Mouse (Mus musculus) midbrain, embryonic 16.5 days (tissue): ENCODE measurements around the gene Dnaja2. TPM values are rescaled to one million over a fixed set of nuclear protein-coding genes. Genes with fewer than 3 reads are reported as not detected.

Source experiments
- ATAC-seq: fragments of 200-750 bp; cut with Nextera tagmentation; 2 replicates; pipeline ENCODE4 v1.8.0; 2017; ENCODE audit warnings: moderate TSS enrichment
- H3K27ac ChIP-seq: fragments of 300-500 bp; sonication (generic); 2 replicates; pipeline ENCODE4 v1.5.1; 2014; ENCODE audit warnings: mild to moderate bottlenecking, low read length, mixed read lengths
- H3K27me3 ChIP-seq: fragments of 300-500 bp; sonication (generic); 2 replicates; pipeline ENCODE4 v1.6.1; 2014; ENCODE audit warnings: low read depth, low read length, mixed read lengths; ENCODE audit not compliant: control insufficient read depth, insufficient read depth
- H3K36me3 ChIP-seq: fragments of 300-500 bp; sonication (generic); 2 replicates; pipeline ENCODE4 v1.6.1; 2014; ENCODE audit warnings: mild to moderate bottlenecking, low read length, moderate library complexity, mixed read lengths; ENCODE audit not compliant: control insufficient read depth, insufficient read depth
- H3K4me1 ChIP-seq: fragments of 300-500 bp; sonication (generic); 2 replicates; pipeline ENCODE4 v1.6.1; 2014; ENCODE audit warnings: mild to moderate bottlenecking, low read length, mixed read lengths; ENCODE audit not compliant: control insufficient read depth, insufficient read depth
- H3K4me2 ChIP-seq: fragments of 300-500 bp; sonication (generic); 2 replicates; pipeline ENCODE4 v1.6.1; 2014; ENCODE audit warnings: mild to moderate bottlenecking, low read length, mixed read lengths
- H3K4me3 ChIP-seq: fragments of 300-500 bp; sonication (generic); 2 replicates; pipeline ENCODE4 v1.5.1; 2014; ENCODE audit warnings: low read depth, mild to moderate bottlenecking, low read length, moderate library complexity, mixed read lengths
- H3K9ac ChIP-seq: fragments of 300-500 bp; sonication (generic); 2 replicates; pipeline ENCODE4 v1.6.1; 2014; ENCODE audit warnings: low read depth, low read length, mixed read lengths
- H3K9me3 ChIP-seq: fragments of 300-500 bp; sonication (generic); replicated peaks from 2 replicates; pipeline ENCODE4 v1.6.1; 2014; ENCODE audit warnings: mild to moderate bottlenecking, low read length, mixed read lengths; ENCODE audit not compliant: control insufficient read depth, poor library complexity, severe bottlenecking
- WGBS: fragments of 180-500 bp; shearing (Covaris S2); extraction: QIAGEN DNeasy Blood & Tissue Kit; methylation state at CpG from one replicate; pipeline ENCODE4 v1.1.7; 2014; 5-methylcytosine and 5-hydroxymethylcytosine counted together
- polyA plus RNA-seq: library from polyadenylated mRNA; unstranded; fragments of >200 nt; fragmentation: Nextera tagmentation; extraction: Ambion mirVana; gene quantifications from 2 replicates; pipeline ENCODE4 v1.2.1, GENCODE M21; 2015

Dnaja2 gene
- polyA plus RNA-seq, 1 experiment from 2014 or later = 177 TPM

DNA sequence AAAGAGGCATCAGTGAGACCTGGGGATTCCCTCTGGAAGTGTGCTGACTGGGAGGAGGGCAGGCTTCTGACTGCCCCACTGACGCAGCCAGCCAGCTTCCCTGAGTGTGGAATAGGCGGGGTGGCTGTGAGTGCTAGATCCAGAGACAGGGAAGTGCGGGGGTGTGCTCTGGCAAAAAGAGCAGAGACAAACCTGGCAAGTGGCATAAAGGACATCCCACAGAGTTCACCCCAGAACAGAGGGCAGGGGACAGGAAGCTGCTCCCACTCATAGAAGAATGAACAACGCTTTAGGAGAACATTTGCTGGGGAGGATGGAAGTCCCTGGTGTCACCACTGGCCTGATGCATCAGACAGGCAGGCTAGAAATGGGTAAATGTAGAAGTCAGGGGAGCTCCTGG, 37.8 kb downstream of the Dnaja2 start:
- H3K36me3 ChIP-seq = peaks cover 57% of the 10 kb centered on the region

DNA sequence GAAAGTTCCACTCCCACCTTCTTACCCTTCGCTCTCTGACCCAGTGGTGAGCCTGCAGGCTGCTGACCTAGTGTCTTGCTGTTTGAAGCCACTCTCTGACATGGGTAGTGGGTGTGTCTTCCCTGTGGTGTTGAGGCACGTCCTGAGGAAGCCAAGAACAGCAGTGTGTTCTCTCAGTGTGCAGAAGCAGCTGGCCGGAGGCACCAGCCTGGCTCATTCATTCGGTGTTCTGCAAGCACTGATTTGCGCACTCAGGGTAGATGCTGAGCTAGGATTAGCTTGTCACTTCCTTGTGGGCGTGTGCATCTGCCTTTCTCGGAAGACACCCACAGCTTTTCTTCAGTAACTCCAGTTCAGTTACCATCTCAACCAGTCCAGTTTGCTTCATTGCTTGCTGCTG, 39.8 kb downstream of the Dnaja2 start:
- no peaks in the 10 kb centered on the region for H3K27me3 ChIP-seq
- H3K4me2 ChIP-seq = no peak overlapping the region
- no peaks in the 10 kb centered on the region for H3K9me3 ChIP-seq
- no peaks in the 10 kb centered on the region for H3K4me1 ChIP-seq
- peaks cover 53% of the 10 kb centered on the region for H3K36me3 ChIP-seq
- ATAC-seq = no peak
- no peak overlapping the region for H3K4me3 ChIP-seq
- H3K27ac ChIP-seq = no peak overlapping the region
- WGBS = 75% methylated on average over 7 of the region's 7 CpGs
- no peak overlapping the region for H3K9ac ChIP-seq

More for the DNA sequence above, 37.8 kb downstream of the Dnaja2 start:
- 86% methylated on average over 4 of the region's 4 CpGs for WGBS
- Histone ChIP-seq H3K9me3 (no peaks in the 10 kb centered on the region), H3K9ac (no peak overlapping the region), H3K4me2 (no peak overlapping the region), H3K27me3 (no peaks in the 10 kb centered on the region), H3K4me1 (no peaks in the 10 kb centered on the region), H3K27ac (no peak overlapping the region), H3K4me3 (no peak overlapping the region)
- ATAC-seq = no peak

DNA sequence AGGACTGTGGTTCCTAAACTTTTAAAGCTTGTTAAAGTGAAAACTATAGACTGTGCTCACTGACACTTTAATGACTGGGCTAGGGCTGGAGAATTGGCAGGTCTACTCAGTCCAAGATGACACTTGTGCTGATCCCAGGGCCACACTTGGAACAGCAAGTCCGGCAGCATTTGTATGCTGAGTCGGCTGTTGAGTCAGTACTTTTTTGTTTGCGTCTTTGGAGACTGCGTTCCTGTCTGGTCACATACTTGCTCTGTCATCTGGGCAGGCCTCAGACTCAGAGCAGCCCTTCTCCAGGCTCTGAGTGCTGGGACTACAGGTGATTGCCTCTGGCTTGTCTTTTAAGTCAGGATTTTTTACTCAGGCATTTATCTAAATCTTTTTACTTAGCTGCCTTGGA, 41.9 kb downstream of the Dnaja2 start:
- Histone ChIP-seq H3K9me3 (no peaks in the 10 kb centered on the region), H3K27me3 (no peaks in the 10 kb centered on the region), H3K9ac (no peak overlapping the region), H3K27ac (no peak overlapping the region), H3K36me3 (peaks cover 58% of the 10 kb centered on the region), H3K4me1 (no peaks in the 10 kb centered on the region), H3K4me2 (no peak overlapping the region), H3K4me3 (no peak overlapping the region)
- 81% methylated on average over 4 of the region's 4 CpGs for WGBS
- ATAC-seq = no peak

DNA sequence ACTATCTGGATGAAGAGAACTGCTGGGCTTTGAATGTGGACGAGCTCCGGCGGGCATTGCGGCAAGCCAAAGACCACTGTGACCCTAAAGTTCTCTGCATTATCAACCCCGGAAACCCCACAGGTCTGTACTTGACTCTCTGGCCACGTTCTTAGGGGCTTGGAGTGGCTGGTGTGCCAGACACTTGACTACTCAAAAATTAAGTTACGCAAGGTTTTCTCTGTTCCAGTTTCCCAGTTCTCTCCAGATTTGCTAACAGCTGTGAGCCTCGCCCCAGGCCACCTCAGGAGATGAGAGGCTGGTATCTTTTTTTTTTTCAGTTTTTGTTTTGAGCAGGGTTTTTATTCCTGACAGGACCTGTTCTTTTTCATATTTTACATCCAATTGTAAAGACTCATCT, 42.9 kb downstream of the Dnaja2 start:
- WGBS = 83% methylated on average over 8 of the region's 8 CpGs

DNA sequence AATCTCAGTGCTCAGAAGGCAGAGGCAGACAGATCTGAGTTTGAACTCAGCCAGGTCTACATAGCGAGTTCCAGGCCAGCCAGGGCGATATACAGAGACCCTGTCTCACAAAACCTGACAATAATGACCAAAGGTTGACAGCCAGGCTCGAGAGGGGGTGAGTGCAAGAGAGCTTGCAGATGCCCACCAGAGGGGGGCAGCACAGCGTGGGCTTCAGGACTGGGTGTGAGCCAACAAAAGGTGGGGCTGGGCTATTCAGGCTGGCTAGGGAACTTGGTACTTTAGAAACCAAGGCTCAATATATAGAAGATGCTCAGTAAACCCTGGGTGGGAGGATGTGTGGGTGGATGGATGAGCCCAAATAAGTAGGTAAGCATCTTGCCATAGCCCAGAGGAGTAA, 46.5 kb downstream of the Dnaja2 start:
- H3K27me3 ChIP-seq = no peaks in the 10 kb centered on the region

More for the DNA sequence above, 42.9 kb downstream of the Dnaja2 start:
- H3K9ac ChIP-seq = no peak overlapping the region
- peaks cover 55% of the 10 kb centered on the region for H3K36me3 ChIP-seq
- no peak for ATAC-seq
- H3K4me3 ChIP-seq = no peak overlapping the region
- H3K4me1 ChIP-seq = no peaks in the 10 kb centered on the region
- no peaks in the 10 kb centered on the region for H3K9me3 ChIP-seq
- H3K4me2 ChIP-seq = no peak overlapping the region
- no peak overlapping the region for H3K27ac ChIP-seq
- no peaks in the 10 kb centered on the region for H3K27me3 ChIP-seq

DNA sequence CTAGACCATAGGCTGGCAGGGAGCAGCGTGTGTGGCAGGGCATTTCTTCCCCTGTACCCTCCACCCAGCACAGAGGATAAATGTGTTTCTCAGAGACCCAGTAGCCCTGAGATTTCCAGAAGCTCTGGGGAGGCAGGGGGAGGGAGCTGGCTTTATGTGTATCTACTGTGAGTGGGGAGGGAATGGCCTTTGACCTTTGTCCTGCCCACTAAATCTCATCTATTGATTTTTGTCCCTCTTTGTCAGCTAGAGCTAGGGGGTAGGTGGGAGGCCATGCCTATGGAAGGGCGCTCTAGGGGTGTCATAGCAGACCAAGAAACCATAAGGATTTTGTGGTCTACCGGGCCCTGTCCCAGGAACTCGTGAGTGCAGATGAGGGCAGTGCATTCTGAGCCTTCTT, 48.5 kb downstream of the Dnaja2 start:
- no peak for ATAC-seq
- Histone ChIP-seq H3K27me3 (no peaks in the 10 kb centered on the region), H3K4me2 (no peak overlapping the region), H3K9me3 (no peaks in the 10 kb centered on the region), H3K36me3 (peaks cover 27% of the 10 kb centered on the region), H3K4me3 (no peak overlapping the region), H3K27ac (no peak overlapping the region), H3K9ac (no peak overlapping the region), H3K4me1 (no peaks in the 10 kb centered on the region)
- WGBS = 70% methylated on average over 4 of the region's 4 CpGs

More for the DNA sequence above, 46.5 kb downstream of the Dnaja2 start:
- Histone ChIP-seq H3K9me3 (no peaks in the 10 kb centered on the region), H3K9ac (no peak overlapping the region), H3K36me3 (peaks cover 33% of the 10 kb centered on the region), H3K4me3 (no peak overlapping the region), H3K27ac (no peak overlapping the region), H3K4me1 (no peaks in the 10 kb centered on the region), H3K4me2 (no peak overlapping the region)
- 80% methylated on average over 4 of the region's 4 CpGs for WGBS
- ATAC-seq = no peak

DNA sequence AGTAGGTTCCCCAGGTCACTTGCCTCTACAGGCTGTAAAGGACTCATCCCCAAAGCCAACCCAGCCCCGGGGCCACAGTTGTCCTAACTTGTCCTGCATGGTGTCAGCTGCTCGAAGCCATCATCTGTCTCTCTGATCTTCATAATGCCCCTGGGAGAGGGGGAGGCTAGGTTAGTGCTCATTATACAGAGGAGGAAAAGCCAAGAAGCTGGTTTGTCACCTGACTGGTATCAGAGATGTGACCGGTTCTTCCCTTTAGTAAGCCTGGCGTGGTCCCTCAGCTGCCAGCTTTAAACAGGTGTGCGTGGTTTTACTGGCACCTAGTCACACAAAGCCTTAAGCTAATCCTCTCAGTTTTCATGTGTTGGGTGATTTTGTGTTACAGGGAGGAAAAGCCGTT, 50.4 kb downstream of the Dnaja2 start:
- Histone ChIP-seq H3K4me3 (no peak overlapping the region), H3K27me3 (no peaks in the 10 kb centered on the region), H3K27ac (no peak overlapping the region), H3K4me2 (no peak overlapping the region), H3K36me3 (peaks cover 13% of the 10 kb centered on the region), H3K9me3 (no peaks in the 10 kb centered on the region), H3K9ac (no peak overlapping the region), H3K4me1 (no peaks in the 10 kb centered on the region)
- no peak for ATAC-seq
- WGBS = 82% methylated on average over 6 of the region's 6 CpGs

DNA sequence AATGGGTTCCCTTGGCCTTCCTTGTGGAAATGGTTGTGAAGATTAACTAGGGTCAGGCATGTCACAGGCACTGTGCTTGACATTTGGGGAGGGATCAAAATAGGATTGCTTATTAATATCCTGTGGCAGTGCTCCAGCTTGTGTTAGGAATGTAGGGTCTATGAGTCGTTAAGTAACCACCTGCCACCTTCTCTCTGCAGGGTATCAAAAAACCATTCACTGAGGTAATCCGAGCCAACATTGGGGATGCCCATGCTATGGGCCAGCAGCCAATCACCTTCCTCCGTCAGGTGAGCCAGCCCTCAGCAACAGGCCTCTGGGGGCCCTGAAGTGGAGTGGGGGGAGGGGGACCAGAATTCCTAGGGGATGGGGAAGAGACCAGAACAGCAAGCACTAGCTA, 52.1 kb downstream of the Dnaja2 start:
- no peak overlapping the region for H3K4me2 ChIP-seq
- ATAC-seq = no peak
- 53% methylated on average over 3 of the region's 3 CpGs for WGBS
- H3K9me3 ChIP-seq = no peaks in the 10 kb centered on the region
- no peak overlapping the region for H3K9ac ChIP-seq
- no peak overlapping the region for H3K4me3 ChIP-seq
- H3K4me1 ChIP-seq = peaks cover 7% of the 10 kb centered on the region; the same call in 1 of the 2 replicates
- no peaks in the 10 kb centered on the region for H3K27me3 ChIP-seq
- peaks cover 2% of the 10 kb centered on the region for H3K36me3 ChIP-seq
- H3K27ac ChIP-seq = no peak overlapping the region

DNA sequence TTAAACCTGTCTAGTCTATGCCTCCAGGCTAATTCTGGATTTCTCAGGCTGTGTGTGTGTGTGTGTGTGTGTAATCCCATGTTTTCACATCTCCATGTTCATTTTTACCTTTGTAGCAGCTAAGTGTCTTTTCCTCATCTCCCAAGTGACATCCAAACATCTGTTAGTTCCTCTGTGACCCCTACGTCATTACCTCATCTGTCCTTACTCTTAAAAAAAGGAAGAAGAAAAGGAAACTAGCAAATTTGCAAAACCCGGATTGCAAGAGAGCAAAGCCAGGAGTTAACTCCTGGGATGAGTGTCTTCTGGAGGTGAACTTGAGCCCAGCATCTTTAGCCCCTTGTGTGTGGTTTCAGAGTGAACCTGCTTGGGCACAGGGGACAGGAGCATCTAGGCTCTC, 52.8 kb downstream of the Dnaja2 start:
- Histone ChIP-seq H3K4me3 (no peak overlapping the region), H3K9ac (no peak overlapping the region), H3K27ac (no peak overlapping the region), H3K4me1 (peaks cover 7% of the 10 kb centered on the region; the same call in 1 of the 2 replicates), H3K9me3 (no peaks in the 10 kb centered on the region), H3K27me3 (no peaks in the 10 kb centered on the region), H3K4me2 (no peak overlapping the region), H3K36me3 (no peaks in the 10 kb centered on the region; the same call in 1 of the 2 replicates)
- no peak for ATAC-seq
- 83% methylated on average over 2 of the region's 2 CpGs for WGBS
